Mouse (Mus musculus): Measurements from ENCODE around the gene Pik3ca. TPM values are rescaled to one million over a fixed set of nuclear protein-coding genes. Genes with fewer than 3 reads are reported as not detected.

The Pik3ca gene
- total RNA-seq, 2 experiments from 2014 or later: 60.9 to 61.6 TPM

- no peak for DNase-seq (ENCODE audit: low spot score in 2 of 2)
- intact Hi-C loops (cut with DNase I): no loop called here
These were observed 36.5 kb downstream of the Pik3ca start for GRCm38 (mm10) chr3:32434016-32434415.

DNA sequence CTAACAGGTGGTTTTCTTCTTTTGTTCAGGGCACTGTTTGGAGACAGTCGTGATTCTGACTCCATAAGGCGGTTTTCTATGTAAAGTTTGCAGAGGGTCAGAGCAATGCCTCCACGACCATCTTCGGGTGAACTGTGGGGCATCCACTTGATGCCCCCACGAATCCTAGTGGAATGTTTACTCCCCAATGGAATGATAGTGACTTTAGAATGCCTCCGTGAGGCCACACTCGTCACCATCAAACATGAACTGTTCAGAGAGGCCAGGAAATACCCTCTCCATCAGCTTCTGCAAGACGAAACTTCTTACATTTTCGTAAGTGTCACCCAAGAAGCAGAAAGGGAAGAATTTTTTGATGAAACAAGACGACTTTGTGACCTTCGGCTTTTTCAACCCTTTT is 38.6 kb downstream of the Pik3ca start:
- intact Hi-C loops (cut with DNase I): no loop called here
- DNase-seq (ENCODE audit: low spot score in 2 of 2): no peak

DNA sequence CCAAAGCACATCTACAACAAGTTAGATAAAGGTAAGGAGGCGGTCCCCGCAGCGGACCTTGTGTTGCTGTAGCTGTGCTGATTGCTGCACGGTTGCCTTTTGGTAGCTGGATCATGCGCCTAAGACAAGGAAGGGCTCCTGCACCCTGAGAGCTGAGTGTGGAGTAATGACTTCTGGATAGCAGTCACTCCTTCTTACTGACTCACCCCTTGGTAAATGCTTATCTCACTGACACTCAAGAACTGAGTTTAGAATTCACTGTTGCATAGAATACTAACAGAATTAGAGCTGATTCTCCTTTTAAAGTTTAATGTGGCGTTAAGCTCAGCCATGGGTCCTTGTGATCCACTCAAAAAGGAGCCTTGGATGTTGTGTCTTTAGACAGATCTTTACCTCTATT is 39.8 kb downstream of the Pik3ca start:
- intact Hi-C loops (cut with DNase I): no loop called here
- DNase-seq (ENCODE audit: low spot score in 2 of 2): no peak

DNA sequence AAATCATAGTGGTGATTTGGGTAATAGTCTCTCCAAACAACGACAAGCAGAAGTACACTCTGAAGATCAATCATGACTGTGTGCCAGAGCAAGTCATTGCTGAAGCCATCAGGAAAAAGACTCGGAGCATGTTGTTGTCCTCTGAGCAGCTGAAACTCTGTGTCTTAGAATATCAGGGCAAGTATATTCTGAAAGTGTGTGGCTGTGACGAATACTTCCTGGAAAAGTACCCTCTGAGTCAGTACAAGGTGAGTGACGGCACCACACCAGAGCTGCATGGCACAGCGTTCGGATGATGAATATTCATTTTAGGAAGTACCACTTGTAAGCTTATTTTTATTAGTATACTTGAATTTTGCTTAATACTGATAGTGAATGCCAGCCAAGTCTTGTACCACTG is 40.3 kb downstream of the Pik3ca start:
- no peak for DNase-seq (ENCODE audit: low spot score in 2 of 2)
- intact Hi-C loops (cut with DNase I): no loop called here

DNA sequence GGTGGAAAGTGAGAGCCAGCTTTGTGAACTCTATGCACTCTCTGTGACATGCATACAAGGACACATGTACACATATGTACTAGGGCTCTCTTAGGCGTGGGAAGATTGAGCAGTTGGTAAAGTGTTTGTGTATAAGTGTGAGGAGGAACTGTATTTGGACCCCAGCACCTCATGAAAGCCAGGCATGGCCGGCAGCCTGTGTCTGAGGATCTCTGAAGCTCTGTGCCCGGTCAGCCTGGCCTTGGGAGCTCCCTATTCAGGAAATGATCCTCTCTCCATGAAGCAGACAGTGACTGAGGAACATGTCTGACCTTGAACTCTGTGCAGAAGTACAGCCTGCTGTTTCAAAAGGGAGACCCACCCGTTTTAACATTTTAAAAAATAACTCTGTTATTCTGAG is 41.2 kb downstream of the Pik3ca start:
- no peak for DNase-seq (ENCODE audit: low spot score in 2 of 2)
- intact Hi-C loops (cut with DNase I): no loop called here

- DNase-seq (ENCODE audit: low spot score in 2 of 2): no peak
- intact Hi-C loops (cut with DNase I): loop anchor here (10.0 kb wide), 1 partner anchor 107 kb away; no protein-coding TSS in a partner anchor
These were observed 44.2 kb downstream of the Pik3ca start for GRCm38 (mm10) chr3:32441710-32442109.

DNA sequence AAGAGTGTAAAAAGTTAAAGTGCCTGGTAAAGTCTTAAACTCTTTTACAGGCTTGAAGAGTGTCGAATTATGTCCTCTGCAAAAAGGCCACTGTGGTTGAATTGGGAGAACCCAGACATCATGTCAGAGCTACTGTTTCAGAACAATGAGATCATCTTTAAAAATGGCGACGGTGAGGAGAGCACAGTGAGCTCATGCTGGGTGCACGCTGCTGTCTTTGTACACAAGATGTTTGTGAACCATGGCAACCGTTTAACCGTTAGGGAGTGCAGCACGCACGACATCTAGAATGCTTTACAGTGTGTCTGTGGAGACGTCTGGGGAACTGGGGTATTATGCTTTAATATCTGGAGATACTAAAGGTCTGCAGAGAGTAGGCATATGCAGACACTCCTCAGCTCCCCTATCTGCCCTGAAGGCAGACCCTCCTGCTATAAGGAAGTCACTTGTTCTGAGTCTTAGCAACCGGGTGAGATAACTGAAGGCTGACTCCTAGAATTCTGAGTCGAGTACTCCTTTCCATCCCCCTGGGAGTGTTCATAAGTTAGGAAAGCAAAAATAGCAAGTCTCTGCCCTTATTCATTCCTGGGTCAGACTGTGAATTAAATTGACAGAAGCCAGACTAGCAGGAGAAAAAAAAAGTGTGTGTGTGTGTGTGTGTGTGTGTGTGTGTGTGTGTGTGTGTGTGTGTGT is 57.0 kb downstream of the Pik3ca start:
- intact Hi-C loops (cut with DNase I): no loop called here
- DNase-seq (ENCODE audit: low spot score in 2 of 2): no peak

- DNase-seq (ENCODE audit: low spot score in 2 of 2): no peak
- intact Hi-C loops (cut with DNase I): no loop called here
These were observed 62.3 kb downstream of the Pik3ca start for GRCm38 (mm10) chr3:32459777-32460176.

GRCm38 (mm10) chr3:32467321-32467720 is 69.8 kb downstream of the Pik3ca start:
- DNase-seq (ENCODE audit: low spot score in 2 of 2): no peak
- intact Hi-C loops (cut with DNase I): no loop called here

DNA sequence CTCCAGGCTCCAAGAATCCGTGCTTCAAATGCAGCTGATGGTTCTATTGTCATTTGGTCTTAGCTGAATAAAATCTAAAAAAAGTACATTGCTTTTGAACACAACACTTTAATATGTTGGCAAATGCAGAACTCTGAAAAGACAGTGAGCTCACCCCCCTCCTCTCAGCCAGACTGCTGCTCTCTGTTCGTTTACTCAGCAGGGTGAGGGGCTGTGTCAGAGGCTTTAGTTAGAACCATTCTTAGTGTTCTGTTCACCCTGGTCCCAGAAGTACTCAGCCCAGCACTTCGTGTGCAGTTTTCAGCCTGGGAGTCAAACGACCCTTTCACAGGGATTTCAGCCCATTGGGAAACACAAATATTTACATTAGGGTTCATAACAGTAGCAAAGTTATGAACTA is 70.9 kb downstream of the Pik3ca start:
- intact Hi-C loops (cut with DNase I): no loop called here
- DNase-seq (ENCODE audit: low spot score in 2 of 2): no peak

DNA sequence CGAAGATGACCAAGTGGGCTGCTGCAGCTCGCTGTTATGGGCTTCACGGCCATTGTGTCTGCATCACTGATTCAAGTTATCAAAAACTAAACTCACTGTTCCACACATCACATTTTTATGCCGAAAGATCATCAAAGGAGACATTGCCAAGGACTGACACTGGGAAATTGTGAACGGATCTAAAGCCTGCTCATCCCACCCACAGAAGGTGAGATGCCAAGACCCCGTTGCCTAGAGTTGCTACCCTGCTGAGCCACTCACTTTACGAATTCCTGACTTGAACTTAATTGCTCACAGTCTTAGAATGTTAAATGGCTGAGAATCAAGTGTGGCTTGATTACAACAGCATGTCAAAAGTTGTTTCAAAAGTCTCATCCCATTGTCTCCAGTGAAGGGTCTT is 73.0 kb downstream of the Pik3ca start:
- no peak for DNase-seq (ENCODE audit: low spot score in 2 of 2)
- intact Hi-C loops (cut with DNase I): no loop called here

GRCm38 (mm10) chr3:32471098-32471497 is 73.6 kb downstream of the Pik3ca start:
- DNase-seq (ENCODE audit: low spot score in 2 of 2): peak; percentile 35 to 47
- intact Hi-C loops (cut with DNase I): no loop called here

- no peak for DNase-seq (ENCODE audit: low spot score in 2 of 2)
- intact Hi-C loops (cut with DNase I): no loop called here
These were observed 74.9 kb downstream of the Pik3ca start for GRCm38 (mm10) chr3:32472191-32472900.

DNA sequence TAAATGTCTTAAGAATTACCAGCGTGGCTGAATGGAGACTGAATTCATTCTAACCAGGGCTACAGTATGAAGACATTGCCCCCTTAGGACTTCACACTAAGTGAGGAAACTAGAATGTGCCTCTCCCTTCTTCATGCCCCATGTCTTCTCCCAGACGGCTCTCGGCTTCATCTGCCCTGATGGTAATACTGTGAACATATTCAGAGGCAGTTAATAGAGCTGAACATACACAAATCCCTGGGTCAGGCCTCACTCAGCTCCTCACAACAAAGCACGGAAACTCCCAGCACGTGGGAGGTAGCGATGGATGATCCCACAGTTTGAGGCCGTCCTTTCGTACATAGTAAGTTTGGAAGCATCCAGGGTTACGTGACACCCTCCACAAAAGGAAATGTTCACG is 75.7 kb downstream of the Pik3ca start:
- DNase-seq (ENCODE audit: low spot score in 2 of 2): no peak
- intact Hi-C loops (cut with DNase I): no loop called here

DNA sequence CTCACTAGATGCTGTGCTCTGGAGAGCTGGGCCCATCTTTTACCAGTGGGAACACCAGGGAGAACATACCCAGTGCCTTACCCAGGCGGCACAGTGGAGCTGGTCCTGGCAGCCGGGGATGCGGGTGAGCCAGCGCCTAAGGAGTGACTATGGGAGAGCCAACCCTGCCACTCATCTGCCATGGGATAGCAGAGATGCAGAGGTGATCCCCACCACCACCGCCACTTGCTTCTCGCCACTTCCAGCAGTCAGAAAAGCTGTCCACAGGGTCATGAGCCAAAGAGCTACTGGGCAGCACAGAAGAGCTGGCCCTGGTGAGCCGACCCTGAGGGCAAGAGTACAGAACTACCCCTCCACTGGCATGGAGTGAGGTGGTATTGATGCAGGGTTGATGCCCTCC is 82.5 kb downstream of the Pik3ca start:
- no peak for DNase-seq (ENCODE audit: low spot score in 2 of 2)
- intact Hi-C loops (cut with DNase I): no loop called here

DNA sequence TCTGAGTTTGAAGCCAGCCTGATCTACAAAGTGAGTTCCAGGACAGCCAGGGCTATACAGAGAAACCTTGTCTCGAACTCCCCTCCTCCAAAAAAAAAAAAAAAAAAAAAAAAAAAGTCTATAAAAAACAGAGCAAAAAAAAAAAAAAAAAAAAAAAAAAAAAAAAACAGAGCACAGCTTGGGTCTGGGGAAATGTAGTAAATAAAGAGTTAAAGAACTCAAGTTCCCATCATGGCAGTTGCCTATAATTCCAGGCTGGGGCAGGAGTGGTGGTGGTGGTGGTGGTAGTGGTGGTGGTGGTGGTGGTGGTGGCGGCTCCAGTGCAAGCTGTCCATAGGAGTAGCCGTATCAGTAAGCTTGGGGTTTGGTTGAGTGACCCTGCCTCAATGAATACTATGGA is 85.6 kb downstream of the Pik3ca start:
- intact Hi-C loops (cut with DNase I): no loop called here
- DNase-seq (ENCODE audit: low spot score in 2 of 2): no peak

- intact Hi-C loops (cut with DNase I): no loop called here
- DNase-seq (ENCODE audit: low spot score in 2 of 2): no peak
These were observed 89.1 kb downstream of the Pik3ca start for GRCm38 (mm10) chr3:32486543-32486942.

DNA sequence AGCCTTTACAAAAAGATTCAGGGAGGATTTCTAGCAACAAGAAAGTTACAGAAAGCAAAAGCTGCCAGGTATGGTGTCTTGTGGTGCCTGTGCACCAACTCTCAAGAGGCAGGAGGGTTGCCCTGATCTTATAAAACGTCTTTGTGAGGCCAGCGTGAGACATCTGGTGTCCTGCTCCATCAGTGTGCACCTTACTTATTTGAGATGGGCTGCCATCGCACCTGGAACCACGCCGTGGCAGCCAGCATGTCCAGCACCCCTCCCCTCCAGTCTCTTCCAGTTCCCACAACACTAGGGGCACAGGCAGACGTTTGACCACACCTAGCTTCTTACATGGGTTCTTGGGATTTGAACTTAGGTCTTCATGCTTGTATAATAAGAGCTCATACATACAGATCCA is 90.7 kb downstream of the Pik3ca start:
- intact Hi-C loops (cut with DNase I): no loop called here
- no peak for DNase-seq (ENCODE audit: low spot score in 2 of 2)

DNA sequence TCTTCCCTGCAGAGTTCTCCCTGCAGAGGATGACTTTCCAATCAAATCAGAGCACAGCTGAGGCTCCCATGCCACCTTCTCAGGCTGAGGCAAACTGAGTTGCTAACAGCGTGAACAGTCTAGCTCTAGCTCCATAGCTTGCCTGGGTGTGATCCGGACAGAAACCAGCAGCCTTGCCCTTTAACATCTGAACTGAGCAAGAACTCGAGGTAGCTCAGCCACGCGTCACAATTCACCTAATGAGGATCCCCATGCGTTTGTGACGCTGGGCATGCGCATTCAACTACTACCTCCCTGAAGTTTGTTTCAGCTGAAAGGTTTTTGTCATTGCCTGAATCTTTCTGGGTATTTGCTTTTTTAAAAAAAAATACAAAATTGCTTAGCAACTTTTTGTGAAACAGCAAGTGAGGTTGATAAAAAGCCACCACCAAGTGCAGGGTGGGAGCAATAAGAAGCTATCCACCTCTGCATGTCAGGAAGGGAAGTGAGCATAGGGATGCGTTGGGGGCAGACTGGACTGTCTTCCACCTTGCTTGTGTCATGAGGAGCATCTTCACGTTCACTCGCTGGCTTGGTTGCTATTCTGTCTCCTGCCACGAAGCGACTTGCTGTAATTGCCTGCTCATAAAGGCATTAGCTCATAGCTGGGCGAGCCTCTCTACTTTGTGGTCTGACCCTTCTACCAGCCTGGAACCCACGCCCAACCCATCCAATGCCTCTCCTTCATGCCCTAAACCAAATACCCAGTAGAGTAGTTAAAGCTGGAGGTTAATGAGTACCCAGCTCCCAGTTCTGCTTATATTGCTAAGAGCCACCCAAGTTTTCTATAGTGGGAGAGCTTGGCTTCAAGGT is 92.8 kb downstream of the Pik3ca start:
- intact Hi-C loops (cut with DNase I): no loop called here
- no peak for DNase-seq (ENCODE audit: low spot score in 2 of 2)

- DNase-seq (ENCODE audit: low spot score in 2 of 2): no peak
- intact Hi-C loops (cut with DNase I): no loop called here
These were observed 93.5 kb downstream of the Pik3ca start for GRCm38 (mm10) chr3:32490928-32491315.

All from left cerebral cortex, postnatal 36 days (tissue).